Mouse (Mus musculus): ENCODE results near the gene Ppfia4.

The Ppfia4 gene

GRCm38 (mm10) chr1:134336958-134337710, 4.4 kb upstream of the Ppfia4 start:
- DNase-seq = peak; percentile 65

GRCm38 (mm10) chr1:134335924-134336810, 3.4 kb upstream of the Ppfia4 start:
- peak; percentile 92 for DNase-seq

- peak; percentile 95 for DNase-seq
These were observed 2.6 kb upstream of the Ppfia4 start for GRCm38 (mm10) chr1:134335211-134335923.

GRCm38 (mm10) chr1:134334111-134334827, 1.5 kb upstream of the Ppfia4 start:
- peak; percentile 34 for DNase-seq

- peak; percentile 58 for DNase-seq
These were observed 813 bp upstream of the Ppfia4 start for GRCm38 (mm10) chr1:134333371-134334110.

GRCm38 (mm10) chr1:134331879-134332635, 671 bp downstream of the Ppfia4 start:
- peak; percentile 86 for DNase-seq

GRCm38 (mm10) chr1:134326841-134327346, 5.8 kb downstream of the Ppfia4 start:
- peak; percentile 68 for DNase-seq

GRCm38 (mm10) chr1:134322591-134322990, 10.1 kb downstream of the Ppfia4 start:
- DNase-seq = peak; percentile 56

- DNase-seq = no peak
These were observed 11.9 kb downstream of the Ppfia4 start for GRCm38 (mm10) chr1:134320691-134321301.

GRCm38 (mm10) chr1:134318261-134318660, 14.5 kb downstream of the Ppfia4 start:
- DNase-seq = no peak

GRCm38 (mm10) chr1:134316361-134316760, 16.4 kb downstream of the Ppfia4 start:
- DNase-seq = no peak

GRCm38 (mm10) chr1:134315181-134315580, 17.5 kb downstream of the Ppfia4 start:
- no peak for DNase-seq

GRCm38 (mm10) chr1:134311760-134312159, 21.0 kb downstream of the Ppfia4 start:
- DNase-seq = no peak

GRCm38 (mm10) chr1:134310729-134311128, 22.0 kb downstream of the Ppfia4 start:
- no peak for DNase-seq

- DNase-seq = no peak
These were observed 22.4 kb downstream of the Ppfia4 start for GRCm38 (mm10) chr1:134310291-134310690.

GRCm38 (mm10) chr1:134307409-134307808, 25.3 kb downstream of the Ppfia4 start:
- no peak for DNase-seq

- DNase-seq = no peak
These were observed 27.8 kb downstream of the Ppfia4 start for GRCm38 (mm10) chr1:134304940-134305339.

GRCm38 (mm10) chr1:134302568-134303238, 30.0 kb downstream of the Ppfia4 start:
- no peak for DNase-seq

- peak; percentile 69 for DNase-seq
These were observed 33.9 kb downstream of the Ppfia4 start for GRCm38 (mm10) chr1:134298636-134299411.
